Mouse (Mus musculus) lung, postnatal 14 days (tissue): ENCODE results near the gene Rc3h1.
"Not testable (repeated sequence)": the region's sequence is repeated elsewhere in the genome, so short reads cannot be mapped to it uniquely, and the experiment has no call there.

Source experiments
- DNase-seq: peaks from one replicate; pipeline ENCODE4 v3.0.0; 2021

The Rc3h1 gene

GRCm38 (mm10) chr1:160906057-160906557 lies at the start of gene Rc3h1:
Gene Rc3h1 (plus strand): TSS chr1:160906418.
- peak; percentile 99 for DNase-seq

GRCm38 (mm10) chr1:160858132-160858531 lies 48.1 kb upstream of the Rc3h1 start:
- DNase-seq: no peak

- DNase-seq: not testable (repeated sequence)
Measured at GRCm38 (mm10) chr1:160859874-160860273, 46.3 kb upstream of the Rc3h1 start.

GRCm38 (mm10) chr1:160861142-160861541 lies 45.1 kb upstream of the Rc3h1 start:
- DNase-seq: no peak

GRCm38 (mm10) chr1:160861632-160862031 lies 44.6 kb upstream of the Rc3h1 start:
- no peak for DNase-seq

- peak; percentile 9 for DNase-seq
Measured at GRCm38 (mm10) chr1:160863027-160863426, 43.2 kb upstream of the Rc3h1 start.

- DNase-seq: no peak
Measured at GRCm38 (mm10) chr1:160874757-160875156, 31.5 kb upstream of the Rc3h1 start.

GRCm38 (mm10) chr1:160876968-160877367 lies 29.2 kb upstream of the Rc3h1 start:
- no peak for DNase-seq

- no peak for DNase-seq
Measured at GRCm38 (mm10) chr1:160878485-160878884, 27.7 kb upstream of the Rc3h1 start.

GRCm38 (mm10) chr1:160881378-160881777 lies 24.8 kb upstream of the Rc3h1 start:
- DNase-seq: not testable (repeated sequence)

GRCm38 (mm10) chr1:160881968-160882367 lies 24.2 kb upstream of the Rc3h1 start:
- no peak for DNase-seq

GRCm38 (mm10) chr1:160884273-160884672 lies 21.9 kb upstream of the Rc3h1 start:
- no peak for DNase-seq

GRCm38 (mm10) chr1:160884993-160885392 lies 21.2 kb upstream of the Rc3h1 start:
- no peak for DNase-seq

- DNase-seq: no peak
Measured at GRCm38 (mm10) chr1:160899701-160900100, 6.5 kb upstream of the Rc3h1 start.

- DNase-seq: no peak
Measured at GRCm38 (mm10) chr1:160904047-160904446, 2.2 kb upstream of the Rc3h1 start.

GRCm38 (mm10) chr1:160906558-160907481 lies 602 bp downstream of the Rc3h1 start:
- DNase-seq: peak; percentile 57

- no peak for DNase-seq
Measured at GRCm38 (mm10) chr1:160910176-160910575, 4.0 kb downstream of the Rc3h1 start.

GRCm38 (mm10) chr1:160910812-160911211 lies 4.6 kb downstream of the Rc3h1 start:
- DNase-seq: no peak

- no peak for DNase-seq
Measured at GRCm38 (mm10) chr1:160919383-160919782, 13.2 kb downstream of the Rc3h1 start.

GRCm38 (mm10) chr1:160921938-160922337 lies 15.7 kb downstream of the Rc3h1 start:
- DNase-seq: no peak

- no peak for DNase-seq
Measured at GRCm38 (mm10) chr1:160931320-160931719, 25.1 kb downstream of the Rc3h1 start.

GRCm38 (mm10) chr1:160933896-160934482 lies 27.8 kb downstream of the Rc3h1 start:
- peak; percentile 28 for DNase-seq

- no peak for DNase-seq
Measured at GRCm38 (mm10) chr1:160935551-160935950, 29.3 kb downstream of the Rc3h1 start.

GRCm38 (mm10) chr1:160963199-160963598 lies 57.0 kb downstream of the Rc3h1 start:
- no peak for DNase-seq
